Mouse (Mus musculus) gastrocnemius, postnatal 10 days (tissue): Measurements from ENCODE around the gene Cygb. TPM values are rescaled to one million over a fixed set of nuclear protein-coding genes. Genes with fewer than 3 reads are reported as not detected.
A peak's percentile ranks its signal among the peaks of the same experiment; 100 is the strongest.

Experiments
- DNase-seq: peaks from one replicate; pipeline ENCODE4 v3.0.0; 2021; ENCODE audit warnings: mixed read lengths
- long read RNA-seq, 2 experiments: library from polyadenylated mRNA; stranded (forward); transcript quantifications; one replicate each; pipeline ENCODE4 v2.0.0; 2021
- total RNA-seq, 2 experiments: library from RNA; stranded (reverse); gene quantifications; 2 replicates each; pipeline ENCODE4 v1.2.3; 2021

The Cygb gene
- 10 to 100 TPM; 26.6 to 30.3 TPM for total RNA-seq
- long read RNA-seq, experiment 1, transcript Cygb-201 (4 exons, 2,331 nt), result major isoform, 39 of 44 reads
- long read RNA-seq, experiment 1, partial matches to known transcripts, result 3 of 44 reads
- long read RNA-seq, experiment 1, other reads (novel, unspliced or antisense), result 2 of 44 reads
- long read RNA-seq, experiment 2, transcript Cygb-201 (4 exons, 2,331 nt), result major isoform, 48 of 51 reads
- long read RNA-seq, experiment 2, partial matches to known transcripts, result 2 of 51 reads
- long read RNA-seq, experiment 2, other reads (novel, unspliced or antisense), result 1 of 51 reads

GRCm38 (mm10) chr11:116654255-116654821 lies at the start of gene Cygb:
Cygb (minus strand) TSS chr11:116654313.
- DNase-seq, result peak; percentile 54

GRCm38 (mm10) chr11:116701377-116701841 lies 47.3 kb upstream of the Cygb start:
- DNase-seq, result no peak

- no peak for DNase-seq
Measured at GRCm38 (mm10) chr11:116697521-116697920, 43.4 kb upstream of the Cygb start.

GRCm38 (mm10) chr11:116696426-116696825 lies 42.3 kb upstream of the Cygb start:
- no peak for DNase-seq

GRCm38 (mm10) chr11:116695194-116695880 lies 41.2 kb upstream of the Cygb start:
- peak; percentile 23 for DNase-seq

GRCm38 (mm10) chr11:116694250-116695193 lies 40.4 kb upstream of the Cygb start:
- DNase-seq, result peak; percentile 43

GRCm38 (mm10) chr11:116693899-116694249 lies 39.8 kb upstream of the Cygb start:
- no peak for DNase-seq

- no peak for DNase-seq
Measured at GRCm38 (mm10) chr11:116690701-116691575, 36.8 kb upstream of the Cygb start.

GRCm38 (mm10) chr11:116689622-116690021 lies 35.5 kb upstream of the Cygb start:
- no peak for DNase-seq

- DNase-seq, result no peak
Measured at GRCm38 (mm10) chr11:116687897-116688296, 33.8 kb upstream of the Cygb start.

- DNase-seq, result no peak
Measured at GRCm38 (mm10) chr11:116685729-116686128, 31.6 kb upstream of the Cygb start.

GRCm38 (mm10) chr11:116683777-116684176 lies 29.7 kb upstream of the Cygb start:
- no peak for DNase-seq

GRCm38 (mm10) chr11:116682501-116683144 lies 28.5 kb upstream of the Cygb start:
- DNase-seq, result no peak

GRCm38 (mm10) chr11:116681147-116681546 lies 27.0 kb upstream of the Cygb start:
- DNase-seq, result no peak

GRCm38 (mm10) chr11:116680321-116681091 lies 26.4 kb upstream of the Cygb start:
- DNase-seq, result no peak

GRCm38 (mm10) chr11:116679148-116679547 lies 25.0 kb upstream of the Cygb start:
- no peak for DNase-seq

GRCm38 (mm10) chr11:116677711-116678441 lies 23.8 kb upstream of the Cygb start:
- DNase-seq, result no peak

- no peak for DNase-seq
Measured at GRCm38 (mm10) chr11:116676175-116676976, 22.3 kb upstream of the Cygb start.
